Mouse (Mus musculus) kidney, adult 2 months (tissue): ENCODE data around the gene Inpp4a.

Source experiments
- CTCF ChIP-seq: fragments of 200-500 bp; conservative IDR thresholded peaks from 2 replicates; pipeline ENCODE4 v1.5.1; 2011; ENCODE audit warnings: low read depth, mild to moderate bottlenecking, control low read depth, low read length, moderate library complexity, mixed read lengths; ENCODE audit not compliant: insufficient read depth, insufficient read length
- POLR2A ChIP-seq: fragments of 200-500 bp; IDR thresholded peaks from one replicate; pipeline ENCODE4 v1.6.1; 2011; ENCODE audit warnings: low read depth, low read length, control low read depth

- TF ChIP-seq POLR2A, result no peak
- no peak for TF ChIP-seq CTCF
Measured at GRCm38 (mm10) chr1:37353456-37353855, 53.8 kb downstream of the Inpp4a start.
